Mouse (Mus musculus) cerebellum, adult 2 months (tissue): ENCODE results near the gene Nxf1. TPM values are rescaled to one million over a fixed set of nuclear protein-coding genes. Genes with fewer than 3 reads are reported as not detected.

Experiments used
- DNase-seq, 2 experiments: peaks; one replicate each; pipeline ENCODE4 v3.0.0; 2021
- H3K27ac ChIP-seq: fragments of 200-500 bp; 2 replicates; pipeline ENCODE4 v1.5.1; 2012; ENCODE audit warnings: low read length, control low read depth, inconsistent platforms; ENCODE audit not compliant: insufficient read depth
- H3K27me3 ChIP-seq: fragments of 200-500 bp; 2 replicates; pipeline ENCODE4 v1.6.1; 2012; ENCODE audit warnings: inconsistent platforms, mild to moderate bottlenecking, low read length, moderate library complexity; ENCODE audit not compliant: control insufficient read depth, insufficient read depth
- H3K4me1 ChIP-seq: fragments of 200-500 bp; 2 replicates; pipeline ENCODE4 v1.6.1; 2011; ENCODE audit warnings: low read length; ENCODE audit not compliant: control insufficient read depth, insufficient read depth
- H3K4me3 ChIP-seq: fragments of 200-500 bp; replicated peaks from 2 replicates; pipeline ENCODE3; 2011; ENCODE audit warnings: mild to moderate bottlenecking, low read depth, low read length, control low read depth; ENCODE audit not compliant: insufficient read depth
- CTCF ChIP-seq: fragments of 200-500 bp; IDR thresholded peaks from 2 replicates; pipeline ENCODE4 v1.5.1; 2011; ENCODE audit warnings: low read depth, mild to moderate bottlenecking, control low read depth, low read length, moderate library complexity, borderline replicate concordance; ENCODE audit not compliant: insufficient read depth
- POLR2A ChIP-seq: fragments of 200-500 bp; IDR thresholded peaks from 2 replicates; pipeline ENCODE4 v1.6.1; 2011; ENCODE audit warnings: low read length, control low read depth, borderline replicate concordance; ENCODE audit not compliant: insufficient read depth
- WGBS: fragments of 180-500 bp; shearing (Covaris S2); methylation state at CpG from one replicate; pipeline ENCODE4 v1.1.7; 2018; 5-methylcytosine and 5-hydroxymethylcytosine counted together
- polyA plus RNA-seq: library from polyadenylated mRNA; depleted of rRNA; stranded (reverse); fragments of >200 nt; gene quantifications from 2 replicates; pipeline ENCODE4 v1.2.3, GENCODE M21; 2012; rRNA removed

Gene Nxf1
- polyA plus RNA-seq, 1 experiment = 134 TPM

- WGBS = under 1% methylated on average over 81 of the region's 83 CpGs
- peaks cover 7% of the 10 kb centered on the region; the same call in 1 of the 2 replicates for H3K4me1 ChIP-seq
- DNase-seq = peak; percentile 98 to 99
Measured at GRCm38 (mm10) chr19:8819596-8820423, 62.9 kb downstream of the Nxf1 start, which contains the start of gene Hnrnpul2. Gene Hnrnpul2, plus strand, starts transcription at chr19:8820010.

More at GRCm38 (mm10) chr19:8819596-8820423, 62.9 kb downstream of the Nxf1 start, which contains the start of gene Hnrnpul2:
- H3K27me3 ChIP-seq = no peaks in the 10 kb centered on the region
- peak within 1 kb of the TSS; percentile 86 for H3K4me3 ChIP-seq
- H3K27ac ChIP-seq = peak within 1 kb of the TSS; percentile 95
- peak; percentile 96; the same call in 1 of the 2 replicates for TF ChIP-seq POLR2A
- no peak for TF ChIP-seq CTCF

Other genes with a start within 250 kb of the Nxf1 start
- 18.2 and 19.1 TPM in 2 replicates for gene Slc22a8, start 165.8 kb upstream of the Nxf1 start, polyA plus RNA-seq
- 2.5 and 3.9 TPM in 2 replicates for gene Slc22a6, start 139.0 kb upstream of the Nxf1 start, polyA plus RNA-seq
- 0.63 and 0.88 TPM in 2 replicates for gene Chrm1, start 93.3 kb upstream of the Nxf1 start, polyA plus RNA-seq
- 214 and 221 TPM in 2 replicates for gene Slc3a2, start 33.7 kb upstream of the Nxf1 start, polyA plus RNA-seq
- 55.5 and 57.6 TPM in 2 replicates for gene Wdr74, start 21.2 kb upstream of the Nxf1 start, polyA plus RNA-seq
- gene 1700092M07Rik, start 16.4 kb upstream of the Nxf1 start, polyA plus RNA-seq = 0.33 and 0.65 TPM in 2 replicates
- 116 and 119 TPM in 2 replicates for gene Stx5a, start 15.7 kb upstream of the Nxf1 start, polyA plus RNA-seq
- 169 and 170 TPM in 2 replicates for gene Tmem223, start 13.9 kb downstream of the Nxf1 start, polyA plus RNA-seq
- 15.9 and 20.2 TPM in 2 replicates for gene Tmem179b, start 17.4 kb downstream of the Nxf1 start, polyA plus RNA-seq
- gene Taf6l, start 29.3 kb downstream of the Nxf1 start, polyA plus RNA-seq = 14.1 and 15.6 TPM in 2 replicates
- 155 and 157 TPM in 2 replicates for gene Polr2g, start 41.5 kb downstream of the Nxf1 start, polyA plus RNA-seq
- 3.7 and 3.8 TPM in 2 replicates for gene Zbtb3, start 45.5 kb downstream of the Nxf1 start, polyA plus RNA-seq
- 34.4 and 36.0 TPM in 2 replicates for gene Ttc9c, start 62.3 kb downstream of the Nxf1 start, polyA plus RNA-seq
- gene Hnrnpul2, start 62.9 kb downstream of the Nxf1 start, polyA plus RNA-seq = 97.7 and 101 TPM in 2 replicates
- not detected in 2 replicates for gene AC129217.1, start 72.7 kb downstream of the Nxf1 start, polyA plus RNA-seq
- gene Bscl2, start 80.4 kb downstream of the Nxf1 start, polyA plus RNA-seq = 148 and 155 TPM in 2 replicates
- gene Gng3, start 82.1 kb downstream of the Nxf1 start, polyA plus RNA-seq = 218 and 236 TPM in 2 replicates
- 0.78 and 0.85 TPM in 2 replicates for gene Lrrn4cl, start 93.7 kb downstream of the Nxf1 start, polyA plus RNA-seq
- gene Ubxn1, start 114.4 kb downstream of the Nxf1 start, polyA plus RNA-seq = 117 and 134 TPM in 2 replicates
- 69.3 and 76.7 TPM in 2 replicates for gene Uqcc3, start 123.8 kb downstream of the Nxf1 start, polyA plus RNA-seq
- 3.8 and 5.1 TPM in 2 replicates for gene Lbhd1, start 126.7 kb downstream of the Nxf1 start, polyA plus RNA-seq
- not detected in 2 replicates for gene Gm49403, start 126.9 kb downstream of the Nxf1 start, polyA plus RNA-seq
- gene 1810009A15Rik, start 131.8 kb downstream of the Nxf1 start, polyA plus RNA-seq = 43.7 and 45.9 TPM in 2 replicates
- not detected in 2 replicates for gene Gm49416, start 131.9 kb downstream of the Nxf1 start, polyA plus RNA-seq
- gene Ints5, start 135.9 kb downstream of the Nxf1 start, polyA plus RNA-seq = 17.7 and 18.0 TPM in 2 replicates
- gene Ganab, start 141.0 kb downstream of the Nxf1 start, polyA plus RNA-seq = 105 and 116 TPM in 2 replicates
- 224 and 238 TPM in 2 replicates for gene B3gat3, start 163.3 kb downstream of the Nxf1 start, polyA plus RNA-seq
- 24.1 and 24.2 TPM in 2 replicates for gene Rom1, start 172.3 kb downstream of the Nxf1 start, polyA plus RNA-seq
- gene Eml3, start 172.5 kb downstream of the Nxf1 start, polyA plus RNA-seq = 40.2 and 45.0 TPM in 2 replicates
- gene Mta2, start 184.8 kb downstream of the Nxf1 start, polyA plus RNA-seq = 30.9 and 33.9 TPM in 2 replicates
- 20.5 and 20.8 TPM in 2 replicates for gene Tut1, start 196.8 kb downstream of the Nxf1 start, polyA plus RNA-seq
- gene Eef1g, start 210.0 kb downstream of the Nxf1 start, polyA plus RNA-seq = 263 and 281 TPM in 2 replicates
- 5.3 and 5.8 TPM in 2 replicates for gene Ahnak, start 232.2 kb downstream of the Nxf1 start, polyA plus RNA-seq